Mouse (Mus musculus) limb, embryonic 12.5 days (tissue): Measurements from ENCODE around the gene Col5a3. TPM values are rescaled to one million over a fixed set of nuclear protein-coding genes. Genes with fewer than 3 reads are reported as not detected.

Experiments used
- ATAC-seq: fragments of 200-750 bp; cut with Nextera tagmentation; 2 replicates; pipeline ENCODE4 v1.8.0; 2017; ENCODE audit warnings: low read depth, moderate TSS enrichment; ENCODE audit not compliant: insufficient number of reproducible peaks, insufficient read depth, low FRiP score, low TSS enrichment
- H3K27ac ChIP-seq: fragments of 300-500 bp; sonication (generic); 2 replicates; pipeline ENCODE4 v1.5.1; 2016; ENCODE audit warnings: mild to moderate bottlenecking, moderate library complexity
- H3K27me3 ChIP-seq: fragments of 300-500 bp; sonication (generic); 2 replicates; pipeline ENCODE4 v1.6.1; 2016; ENCODE audit warnings: mild to moderate bottlenecking, moderate library complexity
- H3K36me3 ChIP-seq: fragments of 300-500 bp; sonication (generic); 2 replicates; pipeline ENCODE4 v1.6.1; 2016; ENCODE audit warnings: mild to moderate bottlenecking, moderate library complexity
- H3K4me1 ChIP-seq: fragments of 300-500 bp; sonication (generic); replicated peaks from 2 replicates; pipeline ENCODE4 v1.6.1; 2016
- H3K4me2 ChIP-seq: fragments of 300-500 bp; sonication (generic); 2 replicates; pipeline ENCODE4 v1.6.1; 2016; ENCODE audit warnings: mild to moderate bottlenecking, moderate library complexity
- H3K4me3 ChIP-seq: fragments of 300-500 bp; sonication (generic); replicated peaks from 2 replicates; pipeline ENCODE4 v1.5.1; 2016; ENCODE audit warnings: mild to moderate bottlenecking
- H3K9ac ChIP-seq: fragments of 300-500 bp; sonication (generic); replicated peaks from 2 replicates; pipeline ENCODE4 v1.6.1; 2016; ENCODE audit warnings: mild to moderate bottlenecking, moderate library complexity
- H3K9me3 ChIP-seq: fragments of 300-500 bp; sonication (generic); 2 replicates; pipeline ENCODE4 v1.6.1; 2016; ENCODE audit warnings: mild to moderate bottlenecking, moderate library complexity
- WGBS: fragments of 180-500 bp; shearing (Covaris S2); methylation state at CpG from one replicate; pipeline ENCODE4 v1.1.7; 2016; 5-methylcytosine and 5-hydroxymethylcytosine counted together
- polyA plus RNA-seq: library from polyadenylated mRNA; unstranded; fragments of >200 nt; fragmentation: Nextera tagmentation; extraction: Ambion mirVana; gene quantifications from 2 replicates; pipeline ENCODE4 v1.2.1, GENCODE M21; 2016

The Col5a3 gene
- polyA plus RNA-seq, 1 experiment from 2014 or later: 0.28 TPM

- no peak overlapping the region for H3K27ac ChIP-seq
- peak overlapping the region; percentile 98 for H3K4me2 ChIP-seq
- peak overlapping the region; percentile 49 for H3K9ac ChIP-seq
- under 1% methylated on average over 54 of the region's 54 CpGs for WGBS
- peak overlapping the region; percentile 60 for H3K4me3 ChIP-seq
- peaks cover 78% of the 10 kb centered on the region for H3K27me3 ChIP-seq
- no peak for ATAC-seq
- H3K9me3 ChIP-seq: no peaks in the 10 kb centered on the region
- H3K36me3 ChIP-seq: no peaks in the 10 kb centered on the region
- peaks cover 18% of the 10 kb centered on the region for H3K4me1 ChIP-seq
Measured at GRCm38 (mm10) chr9:20726859-20727600, 87.8 kb downstream of the Col5a3 start.

DNA sequence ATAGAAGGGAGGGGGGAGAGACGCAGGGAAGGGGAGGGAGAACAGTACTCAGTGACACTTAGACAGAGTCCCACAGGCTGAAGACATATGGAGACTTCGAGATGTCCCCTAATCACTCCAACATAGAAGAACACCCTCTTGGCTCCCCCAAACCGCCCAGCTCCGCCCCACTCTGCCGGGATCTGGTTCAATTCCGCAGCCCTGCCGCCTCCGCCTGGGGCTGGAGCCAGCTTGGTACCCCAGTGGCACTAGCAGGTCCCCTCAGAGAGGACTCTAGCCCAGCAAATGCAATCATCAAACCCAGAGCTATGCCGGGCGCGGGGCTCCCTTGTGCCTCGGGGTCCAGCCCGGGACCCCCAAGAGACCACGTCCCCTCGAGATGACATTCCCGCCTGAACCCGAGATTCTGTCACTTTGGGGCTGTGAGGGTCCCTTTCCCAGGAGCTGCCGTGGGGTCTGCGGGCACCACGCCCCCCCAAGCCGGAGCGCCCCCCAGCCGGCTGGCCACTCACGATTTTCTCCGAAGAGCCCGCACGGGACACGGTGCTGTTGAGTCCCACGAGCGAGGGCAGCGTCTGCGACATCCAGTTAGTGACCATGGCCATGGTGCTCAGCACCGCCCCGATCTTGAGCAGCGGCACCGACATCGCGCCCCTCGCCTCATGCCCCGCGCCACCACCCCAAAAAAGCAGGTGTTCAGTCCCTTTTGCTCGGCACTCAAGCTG is 88.6 kb downstream of the Col5a3 start:
- Histone ChIP-seq H3K36me3 (no peaks in the 10 kb centered on the region), H3K27ac (no peak overlapping the region), H3K9ac (peak overlapping the region; percentile 49), H3K4me1 (peaks cover 23% of the 10 kb centered on the region), H3K9me3 (no peaks in the 10 kb centered on the region), H3K4me3 (peak overlapping the region; percentile 60), H3K27me3 (peaks cover 82% of the 10 kb centered on the region), H3K4me2 (peak overlapping the region; percentile 98)
- ATAC-seq: no peak; the same call in 1 of the 2 replicates
- whole genome bisulfite sequencing: under 1% methylated on average over 42 of the region's 42 CpGs

GRCm38 (mm10) chr9:20721582-20721981 is 93.3 kb downstream of the Col5a3 start:
- no peak overlapping the region for H3K9ac ChIP-seq
- 54% methylated on average over 2 of the region's 2 CpGs for WGBS
- no peak overlapping the region for H3K27ac ChIP-seq
- H3K4me2 ChIP-seq: no peak overlapping the region
- no peaks in the 10 kb centered on the region for H3K36me3 ChIP-seq
- peaks cover 14% of the 10 kb centered on the region; the same call in 1 of the 2 replicates for H3K9me3 ChIP-seq
- H3K4me1 ChIP-seq: peaks cover 11% of the 10 kb centered on the region
- H3K4me3 ChIP-seq: no peak overlapping the region
- ATAC-seq: no peak
- peaks cover 39% of the 10 kb centered on the region for H3K27me3 ChIP-seq

Other genes with a start within 250 kb of the Col5a3 start
- 21.4 and 23.2 TPM in 2 replicates for gene Zfp846, start 233.8 kb downstream of the Col5a3 start, polyA plus RNA-seq
- gene Ubl5, start 172.2 kb downstream of the Col5a3 start, polyA plus RNA-seq: 395 and 428 TPM in 2 replicates
- 20.9 and 21.0 TPM in 2 replicates for gene Fbxl12, start 170.3 kb downstream of the Col5a3 start, polyA plus RNA-seq
- gene Pin1, start 163.0 kb downstream of the Col5a3 start, polyA plus RNA-seq: 52.2 and 52.7 TPM in 2 replicates
- gene Olfm2, start 68.7 kb downstream of the Col5a3 start, polyA plus RNA-seq: 2.9 and 3.3 TPM in 2 replicates
- gene Rdh8, start 3.4 kb upstream of the Col5a3 start, polyA plus RNA-seq: not detected in 2 replicates
- gene A230050P20Rik, start 53.6 kb upstream of the Col5a3 start, polyA plus RNA-seq: 3.1 TPM in 2 replicates
- 2.2 and 2.3 TPM in 2 replicates for gene Angptl6, start 64.7 kb upstream of the Col5a3 start, polyA plus RNA-seq
- 78.9 and 82.1 TPM in 2 replicates for gene Ppan, start 73.1 kb upstream of the Col5a3 start, polyA plus RNA-seq
- gene Eif3g, start 83.6 kb upstream of the Col5a3 start, polyA plus RNA-seq: 328 and 335 TPM in 2 replicates
- gene Dnmt1, start 144.8 kb upstream of the Col5a3 start, polyA plus RNA-seq: 135 and 144 TPM in 2 replicates
- gene S1pr2, start 161.7 kb upstream of the Col5a3 start, polyA plus RNA-seq: 52.9 and 53.4 TPM in 2 replicates
- 134 and 135 TPM in 2 replicates for gene Mrpl4, start 187.7 kb upstream of the Col5a3 start, polyA plus RNA-seq
- gene Icam1, start 200.9 kb upstream of the Col5a3 start, polyA plus RNA-seq: 8.8 and 8.9 TPM in 2 replicates
- gene Icam4, start 214.3 kb upstream of the Col5a3 start, polyA plus RNA-seq: 1.9 and 2.5 TPM in 2 replicates
- 0.22 TPM in 1 of 2 replicates, not detected in the other for gene Icam5, start 217.0 kb upstream of the Col5a3 start, polyA plus RNA-seq